Mouse (Mus musculus) subcutaneous adipose tissue, adult 2 months (tissue): ENCODE results near the gene Polr2l. TPM values are rescaled to one million over a fixed set of nuclear protein-coding genes. Genes with fewer than 3 reads are reported as not detected.

Experiments
- polyA plus RNA-seq: library from polyadenylated mRNA; depleted of rRNA; stranded (reverse); fragments of >200 nt; gene quantifications from 2 replicates; pipeline ENCODE4 v1.2.3, GENCODE M21; 2012; ENCODE audit warnings: low replicate concordance; rRNA removed

Polr2l gene
- 63.9 and 76.4 TPM in 2 replicates for polyA plus RNA-seq

GRCm38 (mm10) chr7:141475011-141475804 is at the start of gene Polr2l, which contains the start of gene Tspan4:
Gene Polr2l (minus strand): TSS chr7:141475132.
Gene Tspan4 (plus strand): TSS chr7:141475240.

DNA sequence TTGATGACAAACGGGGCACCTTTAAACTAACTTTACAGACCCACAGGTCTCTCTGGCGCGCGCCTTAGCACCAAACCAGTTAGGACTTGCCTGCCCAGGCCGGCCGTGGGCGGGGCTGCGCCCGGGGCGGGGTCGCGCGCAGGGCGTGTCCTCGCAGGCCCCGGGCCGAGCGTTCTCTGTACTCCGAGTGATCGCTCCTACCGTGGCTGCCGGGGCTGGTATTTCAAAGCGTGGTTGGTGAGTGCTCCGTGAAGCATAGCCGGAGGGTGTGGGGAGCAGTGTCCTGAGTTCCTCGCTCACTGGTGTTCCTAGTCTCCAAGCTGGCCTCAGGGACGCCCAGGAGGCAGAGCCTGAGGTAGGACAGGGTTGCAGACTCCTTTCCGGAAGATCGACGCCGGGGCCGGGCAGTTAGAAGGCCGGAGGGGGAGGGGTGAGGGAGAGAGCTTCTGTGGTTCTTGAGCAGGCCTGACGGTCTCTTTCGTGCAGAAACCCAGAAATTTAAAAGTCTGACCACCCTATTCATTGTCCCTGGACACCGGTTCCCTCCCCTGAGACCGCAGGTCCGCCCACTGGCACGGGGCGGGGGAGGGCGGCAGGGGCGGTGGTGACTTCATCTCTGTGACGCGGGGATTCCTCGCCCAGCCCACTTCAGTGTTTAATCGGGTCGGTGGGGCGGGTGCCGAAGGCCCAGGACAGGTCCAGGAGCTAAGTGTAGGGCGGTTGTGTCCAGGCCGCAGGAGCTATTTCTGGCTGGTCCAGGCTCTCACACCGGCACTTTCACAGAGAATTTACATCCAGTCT is 7.5 kb downstream of the Polr2l start, which contains the start of gene Cd151:
Gene Cd151, plus strand, starts transcription at position 163 of the 801 bp plus-strand sequence.

GRCm38 (mm10) chr7:141460391-141461113 is 14.4 kb downstream of the Polr2l start, which contains the start of gene Cracr2b:
Gene Cracr2b (plus strand): TSS chr7:141461094.

GRCm38 (mm10) chr7:141454967-141455551 is 19.9 kb downstream of the Polr2l start, which contains the start of gene Pnpla2:
Gene Pnpla2 (plus strand): TSS chr7:141455198.

GRCm38 (mm10) chr7:141447110-141447991 is 27.6 kb downstream of the Polr2l start, which contains the start of gene Rplp2:
Gene Rplp2 (plus strand): TSS chr7:141447370.

DNA sequence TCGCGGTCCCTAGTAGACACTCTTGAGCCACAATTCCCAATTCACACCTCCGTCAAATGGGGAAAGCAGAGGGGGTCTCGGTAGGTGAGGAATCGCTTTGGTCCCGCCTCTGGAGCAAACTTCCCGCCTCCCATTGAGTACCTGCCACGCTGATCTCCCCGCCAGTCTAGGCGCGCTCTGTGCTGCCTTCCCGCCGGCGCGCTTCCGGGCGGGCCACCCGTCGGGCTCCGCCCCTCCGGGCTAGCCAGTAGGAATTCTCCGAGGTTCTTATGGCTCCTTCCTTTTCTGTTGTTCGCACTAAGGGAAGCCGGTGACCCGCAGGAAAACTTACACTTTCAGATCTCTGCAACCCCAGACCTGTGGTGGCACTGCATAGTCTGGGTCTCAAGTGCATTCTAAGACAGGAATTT is 31.1 kb downstream of the Polr2l start, which contains the start of gene Pidd1:
Gene Pidd1, minus strand, starts transcription at position 198 of the 410 bp plus-strand sequence.

DNA sequence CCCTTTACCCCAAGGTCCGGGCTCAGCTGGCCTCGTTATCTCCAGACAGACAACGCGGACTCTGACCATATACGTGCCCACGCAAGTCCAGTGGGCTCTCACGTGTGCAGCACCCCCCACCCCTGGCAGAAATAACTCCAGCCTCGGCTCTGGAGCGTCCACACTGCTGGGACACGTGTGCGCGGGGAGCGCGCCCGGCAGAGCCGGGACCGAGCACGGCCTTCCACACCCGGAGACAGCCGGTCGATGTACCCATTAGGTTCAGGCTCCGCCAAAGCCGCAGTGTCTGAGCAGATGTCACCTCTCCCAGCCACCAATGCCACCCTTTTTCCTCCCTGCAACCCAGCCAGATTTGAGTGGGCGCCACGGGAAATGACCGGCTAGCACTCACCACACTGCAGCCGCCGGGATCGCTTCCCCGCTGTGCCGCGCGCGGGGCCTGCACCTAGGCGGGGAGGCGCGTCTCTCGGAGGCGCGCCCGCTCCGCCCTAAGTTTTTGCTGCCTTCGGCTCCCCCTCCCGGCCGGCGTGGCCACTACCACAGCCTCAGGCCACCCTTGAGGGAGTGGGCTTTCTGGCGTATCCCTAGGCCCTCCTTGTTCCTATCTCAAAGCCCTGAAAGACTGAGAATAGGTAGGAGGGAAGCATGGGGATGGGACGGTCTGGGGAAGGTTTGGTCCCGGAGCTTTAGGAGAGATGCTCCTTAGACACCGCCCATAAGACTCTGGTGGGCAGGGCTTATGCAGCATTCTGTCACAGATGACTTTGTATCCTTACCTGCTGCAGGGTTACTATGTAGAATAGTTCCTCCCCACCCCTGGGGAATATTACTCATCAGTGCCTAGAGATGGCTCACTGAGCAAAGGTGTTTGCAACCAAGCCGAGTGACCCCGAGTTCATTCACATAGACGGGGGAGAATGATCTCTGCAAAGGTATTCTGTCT is 37.5 kb downstream of the Polr2l start, which contains the start of gene Slc25a22:
Gene Slc25a22, minus strand, starts transcription at position 715 of the 943 bp plus-strand sequence.

DNA sequence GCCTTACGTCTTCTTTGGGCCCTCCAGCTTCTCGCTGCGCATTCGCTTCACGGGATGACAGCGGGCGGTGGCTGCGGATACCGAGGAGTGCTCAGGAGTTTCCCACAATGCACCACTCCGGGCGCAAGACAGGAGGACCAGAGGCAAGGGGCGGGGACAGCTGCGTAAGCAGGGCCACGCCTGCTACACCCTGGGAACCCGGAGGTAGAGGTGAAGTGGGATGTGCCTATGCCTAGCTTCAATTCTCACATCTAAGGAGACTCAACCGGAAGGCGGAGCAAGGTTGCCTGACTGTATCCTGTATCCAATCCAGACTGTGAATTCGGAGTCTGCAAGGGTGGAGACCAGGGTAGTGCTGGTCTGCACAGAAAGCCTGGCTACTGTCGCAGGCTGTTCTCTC is 45.6 kb downstream of the Polr2l start, which contains the start of gene Cend1:
Gene Cend1, minus strand, starts transcription at position 182 of the 400 bp plus-strand sequence.

Other genes starting within 250 kb of the Polr2l start
- gene Phrf1, start 246.3 kb downstream of the Polr2l start, polyA plus RNA-seq, result 16.5 and 28.7 TPM in 2 replicates
- gene Irf7, start 208.7 kb downstream of the Polr2l start, polyA plus RNA-seq, result 72.7 and 97.5 TPM in 2 replicates
- gene Cdhr5, start 198.3 kb downstream of the Polr2l start, polyA plus RNA-seq, result 0.13 and 0.35 TPM in 2 replicates
- 1.4 and 1.8 TPM in 2 replicates for gene Sct, start 196.0 kb downstream of the Polr2l start, polyA plus RNA-seq
- gene Drd4, start 183.1 kb downstream of the Polr2l start, polyA plus RNA-seq, result 0.09 TPM in 1 of 2 replicates, not detected in the other
- 19.0 and 35.2 TPM in 2 replicates for gene Deaf1, start 147.4 kb downstream of the Polr2l start, polyA plus RNA-seq
- 58.4 and 71.0 TPM in 2 replicates for gene Tmem80, start 147.4 kb downstream of the Polr2l start, polyA plus RNA-seq
- 20.1 and 30.8 TPM in 2 replicates for gene Eps8l2, start 136.3 kb downstream of the Polr2l start, polyA plus RNA-seq
- gene Taldo1, start 82.9 kb downstream of the Polr2l start, polyA plus RNA-seq, result 446 and 750 TPM in 2 replicates
- 59.5 and 84.7 TPM in 2 replicates for gene Gatd1, start 61.0 kb downstream of the Polr2l start, polyA plus RNA-seq
- 0.97 and 1.7 TPM in 2 replicates for gene Cend1, start 45.6 kb downstream of the Polr2l start, polyA plus RNA-seq
- 134 and 159 TPM in 2 replicates for gene Slc25a22, start 37.2 kb downstream of the Polr2l start, polyA plus RNA-seq
- gene Pidd1, start 31.1 kb downstream of the Polr2l start, polyA plus RNA-seq, result 9.8 and 14.5 TPM in 2 replicates
- gene Rplp2, start 27.8 kb downstream of the Polr2l start, polyA plus RNA-seq, result 457 and 759 TPM in 2 replicates
- gene Pnpla2, start 19.9 kb downstream of the Polr2l start, polyA plus RNA-seq, result 1,309 and 3,373 TPM in 2 replicates
- gene Cracr2b, start 14.0 kb downstream of the Polr2l start, polyA plus RNA-seq, result 34.3 and 65.7 TPM in 2 replicates
- gene Cd151, start 7.7 kb downstream of the Polr2l start, polyA plus RNA-seq, result 617 and 1,187 TPM in 2 replicates
- gene Tspan4, start 108 bp upstream of the Polr2l start, polyA plus RNA-seq, result 166 and 253 TPM in 2 replicates
- 38.6 and 54.6 TPM in 2 replicates for gene Chid1, start 64.7 kb upstream of the Polr2l start, polyA plus RNA-seq
- gene Ap2a2, start 87.0 kb upstream of the Polr2l start, polyA plus RNA-seq, result 72.0 and 79.4 TPM in 2 replicates
- 0.03 and 0.05 TPM in 2 replicates for gene Muc6, start 180.2 kb upstream of the Polr2l start, polyA plus RNA-seq
- gene Muc2, start 215.2 kb upstream of the Polr2l start, polyA plus RNA-seq, result 1.4 and 1.9 TPM in 2 replicates